Mouse (Mus musculus) liver, embryonic 15.5 days (tissue): ENCODE results near the gene Arvcf. TPM values are rescaled to one million over a fixed set of nuclear protein-coding genes. Genes with fewer than 3 reads are reported as not detected.

Source experiments
- ATAC-seq: fragments of 200-750 bp; cut with Nextera tagmentation; 2 replicates; pipeline ENCODE4 v1.8.0; 2017; ENCODE audit warnings: moderate number of reproducible peaks, mild to moderate bottlenecking, moderate library complexity; ENCODE audit not compliant: insufficient read depth
- H3K27ac ChIP-seq: fragments of 300-500 bp; sonication (generic); replicated peaks from 2 replicates; pipeline ENCODE4 v1.5.1; 2015; ENCODE audit warnings: mild to moderate bottlenecking, inconsistent platforms
- H3K27me3 ChIP-seq: fragments of 300-500 bp; sonication (generic); 2 replicates; pipeline ENCODE4 v1.6.1; 2015; ENCODE audit warnings: mild to moderate bottlenecking, inconsistent platforms
- H3K36me3 ChIP-seq: fragments of 300-500 bp; sonication (generic); replicated peaks from 2 replicates; pipeline ENCODE4 v1.6.1; 2015; ENCODE audit warnings: moderate library complexity, mild to moderate bottlenecking, inconsistent platforms
- H3K4me1 ChIP-seq: fragments of 300-500 bp; sonication (generic); replicated peaks from 2 replicates; pipeline ENCODE4 v1.6.1; 2015; ENCODE audit warnings: inconsistent platforms
- H3K4me2 ChIP-seq: fragments of 300-500 bp; sonication (generic); 2 replicates; pipeline ENCODE4 v1.6.1; 2015; ENCODE audit warnings: moderate library complexity, mild to moderate bottlenecking, inconsistent platforms
- H3K4me3 ChIP-seq: fragments of 300-500 bp; sonication (generic); replicated peaks from 2 replicates; pipeline ENCODE4 v1.5.1; 2015; ENCODE audit warnings: mild to moderate bottlenecking, inconsistent platforms
- H3K9ac ChIP-seq: fragments of 300-500 bp; sonication (generic); 2 replicates; pipeline ENCODE4 v1.6.1; 2015; ENCODE audit warnings: moderate library complexity, mild to moderate bottlenecking, inconsistent platforms
- H3K9me3 ChIP-seq: fragments of 300-500 bp; sonication (generic); replicated peaks from 2 replicates; pipeline ENCODE4 v1.6.1; 2016; ENCODE audit warnings: inconsistent platforms
- WGBS: fragments of 180-500 bp; shearing (Covaris S2); methylation state at CpG from one replicate; pipeline ENCODE4 v1.1.7; 2015; ENCODE audit warnings: mixed read lengths; ENCODE audit not compliant: insufficient replicate concordance; 5-methylcytosine and 5-hydroxymethylcytosine counted together
- polyA plus RNA-seq: library from polyadenylated mRNA; unstranded; fragments of >200 nt; fragmentation: Nextera tagmentation; extraction: Ambion mirVana; gene quantifications from 2 replicates; pipeline ENCODE4 v1.2.1, GENCODE M21; 2015

Gene Arvcf
- 7.6 and 9.4 TPM in 2 replicates for polyA plus RNA-seq

DNA sequence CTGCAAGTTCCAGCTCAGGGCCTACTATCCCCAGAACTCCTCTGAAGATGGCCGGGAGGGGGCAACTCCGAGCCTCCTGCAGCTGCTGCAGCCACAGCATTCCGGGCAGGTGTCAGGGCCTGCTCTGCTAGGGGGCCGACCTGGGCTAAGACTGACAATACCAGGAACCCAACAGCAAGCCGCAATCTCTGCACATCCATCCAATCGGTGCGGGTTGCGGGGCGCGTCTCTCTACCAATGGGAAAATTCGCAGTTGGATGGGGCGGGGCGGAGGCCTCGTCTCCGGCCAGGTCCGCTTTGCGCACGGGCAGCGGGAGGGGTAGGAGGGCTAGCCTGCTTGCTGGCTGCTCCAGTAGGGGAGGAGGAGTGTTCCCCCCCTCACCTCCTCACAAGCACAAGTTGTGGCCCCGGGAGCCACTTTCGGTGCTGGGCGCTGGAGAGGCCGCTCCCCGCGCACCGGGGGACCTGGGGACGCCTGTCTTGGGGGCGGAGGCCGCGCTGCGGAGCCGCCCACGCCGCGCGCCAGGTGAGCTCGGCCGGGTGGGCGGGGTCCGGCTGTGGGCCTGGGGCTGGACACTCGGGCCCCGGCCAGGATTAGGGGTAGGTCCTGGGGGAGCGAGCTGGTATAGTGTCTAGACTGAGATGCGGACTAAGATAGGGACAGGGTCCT lies at the start of gene Arvcf, which contains the start of gene Tango2:
Arvcf (plus strand) TSS at position 252 of the 670 bp plus-strand sequence.
Tango2 (minus strand) TSS at position 173 of the 670 bp plus-strand sequence.
- ATAC-seq: peak; percentile 14; the same call in 1 of the 2 replicates
- H3K27ac ChIP-seq: no peak within 1 kb of the TSS
- WGBS: under 1% methylated on average over 44 of the region's 44 CpGs
- no peaks in the 10 kb centered on the region for H3K36me3 ChIP-seq
- H3K4me3 ChIP-seq: peak within 1 kb of the TSS; percentile 60
- H3K27me3 ChIP-seq: peaks cover 64% of the 10 kb centered on the region
- peaks cover 53% of the 10 kb centered on the region for H3K4me1 ChIP-seq
- peak within 1 kb of the TSS; percentile 70 for H3K4me2 ChIP-seq
- no peaks in the 10 kb centered on the region for H3K9me3 ChIP-seq
- peak within 1 kb of the TSS; percentile 28; the same call in 1 of the 2 replicates for H3K9ac ChIP-seq

DNA sequence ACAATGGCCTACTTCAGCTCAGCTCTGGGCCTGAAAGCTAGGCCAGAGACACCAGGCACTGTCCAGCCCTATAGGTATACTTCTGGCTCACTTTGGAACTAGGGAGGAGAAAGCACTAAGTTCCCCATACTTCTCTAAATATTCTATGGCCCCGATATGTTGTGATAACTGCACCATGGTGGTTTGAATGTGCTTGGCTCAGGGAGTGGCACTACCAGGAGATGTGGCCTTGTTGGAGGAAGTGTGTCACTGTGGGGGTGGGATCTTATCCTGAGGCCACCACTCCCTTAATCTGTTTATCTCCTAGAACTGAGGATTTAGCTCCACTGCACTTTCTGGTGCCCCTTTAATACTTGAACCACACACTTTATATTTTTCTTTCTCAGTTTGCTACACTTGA lies 39.8 kb upstream of the Arvcf start:
- Histone ChIP-seq H3K4me3 (no peak overlapping the region), H3K9me3 (no peaks in the 10 kb centered on the region), H3K27me3 (no peaks in the 10 kb centered on the region), H3K4me2 (no peak overlapping the region), H3K4me1 (peaks cover 5% of the 10 kb centered on the region; the same call in 1 of the 2 replicates), H3K36me3 (peaks cover 90% of the 10 kb centered on the region), H3K27ac (no peak overlapping the region), H3K9ac (no peak overlapping the region)
- 29% methylated on average over 1 of the region's 1 CpGs for whole genome bisulfite sequencing
- ATAC-seq: no peak

DNA sequence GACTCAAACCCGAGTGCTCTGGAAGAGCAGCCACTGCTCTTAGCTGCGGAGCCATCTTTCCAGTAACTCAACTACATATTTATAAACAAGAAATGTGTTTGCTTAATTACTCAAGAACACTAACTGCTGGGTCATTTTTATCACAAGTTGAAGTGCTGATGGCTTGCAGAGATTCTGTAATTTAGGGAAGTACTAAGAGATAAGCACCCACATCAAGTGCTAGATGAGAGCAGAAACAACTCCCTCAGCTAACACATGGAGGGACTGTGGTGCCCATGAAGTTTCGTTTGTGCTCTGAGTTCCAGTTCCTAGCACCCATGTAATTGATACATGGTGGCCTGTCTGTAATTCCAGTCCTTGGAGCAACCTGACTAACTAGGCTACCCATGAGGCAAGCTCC lies 29.0 kb upstream of the Arvcf start:
- H3K27ac ChIP-seq: no peak overlapping the region
- peaks cover 83% of the 10 kb centered on the region for H3K36me3 ChIP-seq
- H3K9ac ChIP-seq: no peak overlapping the region
- no peaks in the 10 kb centered on the region for H3K4me1 ChIP-seq
- ATAC-seq: no peak
- H3K27me3 ChIP-seq: no peaks in the 10 kb centered on the region
- H3K4me3 ChIP-seq: no peak overlapping the region
- no peaks in the 10 kb centered on the region for H3K9me3 ChIP-seq
- H3K4me2 ChIP-seq: no peak overlapping the region
- 66% methylated on average over 3 of the region's 3 CpGs for WGBS

DNA sequence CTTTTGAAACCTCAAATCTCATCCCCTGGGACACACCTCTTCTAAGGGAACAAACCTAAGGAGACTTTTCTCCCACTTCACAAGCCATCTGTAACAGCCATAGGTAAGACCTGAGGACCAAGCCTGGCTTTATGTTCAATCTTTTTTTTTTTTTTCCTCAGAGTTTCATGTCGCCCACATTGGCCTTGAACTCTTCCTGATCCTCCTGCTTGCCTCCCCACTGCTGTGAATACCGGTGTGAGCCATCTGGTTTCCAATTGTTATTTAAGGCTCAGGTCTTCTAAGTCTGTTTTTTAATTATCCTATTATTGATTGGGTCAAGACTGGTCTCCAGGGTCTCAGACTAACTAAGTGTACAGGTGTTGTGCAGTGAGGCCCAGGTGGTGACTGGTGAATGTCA lies 26.5 kb upstream of the Arvcf start:
- H3K27ac ChIP-seq: no peak overlapping the region
- no peak overlapping the region for H3K4me3 ChIP-seq
- WGBS: 78% methylated on average over 2 of the region's 2 CpGs
- H3K9ac ChIP-seq: no peak overlapping the region
- H3K27me3 ChIP-seq: no peaks in the 10 kb centered on the region
- H3K4me1 ChIP-seq: no peaks in the 10 kb centered on the region
- peaks cover 88% of the 10 kb centered on the region for H3K36me3 ChIP-seq
- no peak overlapping the region for H3K4me2 ChIP-seq
- no peak for ATAC-seq
- no peaks in the 10 kb centered on the region for H3K9me3 ChIP-seq

DNA sequence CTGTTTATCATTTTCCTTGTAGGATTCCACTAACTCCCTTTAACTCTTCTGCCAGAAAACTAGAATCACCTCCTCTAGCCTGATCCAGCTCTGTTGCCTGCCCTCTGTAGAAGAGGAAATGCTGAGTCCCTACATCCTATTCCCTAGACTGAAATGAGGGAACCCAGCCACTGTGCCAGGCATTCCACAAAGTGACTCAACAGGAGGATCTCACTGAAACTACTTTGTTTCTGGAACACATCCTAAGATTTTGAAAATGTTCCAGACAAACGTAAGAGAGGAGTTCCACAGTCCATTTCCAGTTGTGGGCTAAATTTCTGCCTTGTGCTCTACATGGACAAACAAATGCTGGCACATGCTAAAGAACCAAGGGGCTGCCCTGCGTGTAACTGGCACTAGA lies 24.5 kb upstream of the Arvcf start:
- Histone ChIP-seq H3K4me2 (no peak overlapping the region), H3K4me1 (no peaks in the 10 kb centered on the region), H3K27ac (no peak overlapping the region), H3K4me3 (no peak overlapping the region), H3K9me3 (no peaks in the 10 kb centered on the region), H3K9ac (no peak overlapping the region), H3K36me3 (peaks cover 79% of the 10 kb centered on the region), H3K27me3 (no peaks in the 10 kb centered on the region)
- ATAC-seq: no peak
- WGBS: 83% methylated on average over 2 of the region's 2 CpGs

DNA sequence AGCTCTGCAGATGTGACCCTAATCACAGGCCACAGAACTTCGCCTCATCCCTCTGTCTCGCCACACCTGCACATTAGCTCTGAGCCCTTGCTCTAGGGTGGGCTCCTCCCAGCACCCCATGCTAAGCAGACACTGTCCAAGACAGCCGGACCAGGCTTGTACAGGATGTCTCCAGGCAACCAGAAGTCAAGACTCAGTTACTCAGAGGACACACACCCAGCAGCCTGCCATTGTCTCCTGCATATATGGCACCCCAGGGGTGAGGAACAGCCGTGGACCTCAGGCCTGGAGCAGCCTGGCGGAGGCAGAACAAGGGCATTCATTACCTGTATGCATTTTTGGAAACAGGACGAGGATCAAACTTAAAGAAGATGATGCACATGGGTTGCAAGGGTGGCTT lies 24.0 kb upstream of the Arvcf start:
- Histone ChIP-seq H3K9ac (no peak overlapping the region), H3K4me3 (no peak overlapping the region), H3K36me3 (peaks cover 75% of the 10 kb centered on the region), H3K9me3 (no peaks in the 10 kb centered on the region), H3K4me1 (no peaks in the 10 kb centered on the region), H3K4me2 (no peak overlapping the region), H3K27ac (no peak overlapping the region), H3K27me3 (no peaks in the 10 kb centered on the region)
- no peak for ATAC-seq
- 75% methylated on average over 6 of the region's 6 CpGs for WGBS

DNA sequence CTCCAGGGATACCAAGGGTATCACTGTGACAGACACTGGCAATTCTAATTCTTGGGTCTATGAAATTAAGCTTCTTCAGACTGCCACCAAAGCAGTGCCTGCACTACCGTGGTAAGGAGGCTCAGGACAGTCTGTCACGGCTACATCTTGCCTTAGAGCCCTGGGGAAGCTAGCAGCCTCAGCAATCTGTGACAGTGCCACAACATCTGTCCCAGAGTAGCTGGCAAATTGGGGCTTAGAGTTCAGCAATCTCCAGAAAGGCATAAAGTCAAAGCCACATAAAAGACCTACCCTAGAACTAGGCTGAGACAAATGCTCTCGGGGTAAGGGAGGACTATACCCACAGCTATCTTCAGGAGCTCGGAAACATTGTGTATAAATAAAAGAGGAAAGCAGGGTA lies 22.2 kb upstream of the Arvcf start:
- no peak overlapping the region for H3K9ac ChIP-seq
- 68% methylated on average over 4 of the region's 4 CpGs for WGBS
- H3K4me3 ChIP-seq: no peak overlapping the region
- ATAC-seq: no peak
- peaks cover 64% of the 10 kb centered on the region for H3K36me3 ChIP-seq
- no peak overlapping the region for H3K4me2 ChIP-seq
- H3K27me3 ChIP-seq: no peaks in the 10 kb centered on the region
- no peaks in the 10 kb centered on the region for H3K9me3 ChIP-seq
- H3K4me1 ChIP-seq: no peaks in the 10 kb centered on the region
- no peak overlapping the region for H3K27ac ChIP-seq

DNA sequence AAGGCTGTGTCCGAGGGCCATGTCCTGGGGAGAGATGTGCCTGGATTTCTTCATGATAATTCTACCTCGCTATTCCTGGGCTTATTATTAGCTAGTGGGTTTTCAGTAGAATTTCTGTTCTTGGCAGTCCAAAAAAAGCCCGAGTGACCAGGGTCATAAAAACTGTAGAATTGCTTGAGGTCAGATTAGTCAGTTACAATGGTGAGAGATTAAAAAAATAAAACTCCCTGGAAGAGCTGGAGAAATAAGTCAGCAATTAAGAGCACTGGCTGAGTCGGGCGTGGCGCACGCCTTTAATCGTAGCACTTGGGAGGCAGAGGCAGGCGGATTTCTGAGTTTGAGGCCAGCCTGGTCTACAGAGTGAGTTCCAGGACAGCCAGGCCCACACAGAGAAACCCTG lies 20.0 kb upstream of the Arvcf start:
- H3K36me3 ChIP-seq: peaks cover 61% of the 10 kb centered on the region

DNA sequence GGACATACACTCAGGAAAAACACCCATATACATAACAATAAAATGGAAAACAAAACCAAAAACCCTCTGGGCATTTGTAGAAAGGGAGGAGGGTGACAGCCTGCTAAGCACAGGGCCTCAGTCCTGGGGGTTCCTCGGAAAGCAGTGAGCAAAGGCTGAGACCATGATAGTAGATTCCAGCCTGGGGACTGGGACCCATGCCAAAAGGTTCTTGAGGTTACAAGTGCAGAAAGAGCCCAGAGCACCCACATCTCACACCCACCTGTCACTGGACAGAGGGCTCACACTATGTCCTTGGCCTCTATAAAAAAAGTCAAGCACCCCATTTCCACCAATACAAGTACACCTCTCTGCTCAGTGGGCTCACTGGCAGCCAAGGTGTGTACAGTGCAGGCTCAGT lies 19.5 kb upstream of the Arvcf start:
- H3K9ac ChIP-seq: no peak overlapping the region
- ATAC-seq: no peak
- no peaks in the 10 kb centered on the region for H3K4me1 ChIP-seq
- H3K9me3 ChIP-seq: no peaks in the 10 kb centered on the region
- no peak overlapping the region for H3K4me3 ChIP-seq
- no peak overlapping the region for H3K27ac ChIP-seq
- peaks cover 61% of the 10 kb centered on the region for H3K36me3 ChIP-seq
- H3K27me3 ChIP-seq: no peaks in the 10 kb centered on the region
- no peak overlapping the region for H3K4me2 ChIP-seq
- WGBS: 96% methylated on average over 1 of the region's 1 CpGs

More for the DNA sequence above, 20.0 kb upstream of the Arvcf start:
- no peaks in the 10 kb centered on the region for H3K27me3 ChIP-seq
- no peak for ATAC-seq
- H3K4me2 ChIP-seq: no peak overlapping the region
- H3K4me1 ChIP-seq: no peaks in the 10 kb centered on the region
- no peak overlapping the region for H3K4me3 ChIP-seq
- H3K9ac ChIP-seq: no peak overlapping the region
- 87% methylated on average over 9 of the region's 9 CpGs for WGBS
- H3K9me3 ChIP-seq: no peaks in the 10 kb centered on the region
- no peak overlapping the region for H3K27ac ChIP-seq

DNA sequence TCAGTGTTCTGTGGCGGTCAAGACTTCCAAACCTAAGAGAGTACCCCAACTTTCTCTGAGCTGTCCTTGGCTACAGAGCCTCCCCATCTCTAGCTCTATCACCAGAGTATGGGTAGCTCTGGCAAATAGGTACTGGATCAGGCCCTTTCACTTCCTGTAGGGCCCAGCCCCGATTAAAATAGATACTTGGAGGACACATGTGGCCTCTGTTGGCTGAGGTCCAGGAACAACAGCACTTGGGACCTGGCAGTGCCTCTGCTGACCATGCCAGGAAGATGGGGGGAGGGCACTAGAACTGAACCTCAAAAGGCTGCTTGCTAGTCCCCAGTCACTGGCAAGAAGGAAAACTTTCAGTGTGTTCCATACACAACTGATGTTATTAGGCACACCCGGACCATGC lies 14.0 kb upstream of the Arvcf start:
- peaks cover 81% of the 10 kb centered on the region for H3K36me3 ChIP-seq
- 72% methylated on average over 3 of the region's 3 CpGs for WGBS

DNA sequence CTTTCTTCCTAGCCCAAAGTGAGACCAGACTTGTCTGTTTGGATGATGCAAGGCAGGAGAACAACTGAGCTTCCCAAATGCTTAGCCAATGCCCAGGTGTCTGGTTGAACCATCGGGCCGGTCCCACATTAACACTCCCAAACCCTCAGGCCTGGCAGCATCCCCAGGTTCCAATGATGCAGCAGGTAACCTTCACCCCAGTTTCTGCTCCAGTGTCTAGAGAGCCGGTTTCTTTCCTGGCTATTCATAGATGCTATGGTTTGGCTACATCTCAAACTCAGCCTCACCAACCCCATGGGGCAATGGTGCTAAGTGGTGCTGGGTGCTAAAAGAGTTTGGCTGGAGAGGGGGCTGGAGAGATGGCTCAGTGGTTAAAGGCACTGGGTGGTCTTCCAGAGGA lies 12.0 kb upstream of the Arvcf start:
- H3K9me3 ChIP-seq: no peaks in the 10 kb centered on the region
- no peak overlapping the region for H3K4me3 ChIP-seq
- peaks cover 19% of the 10 kb centered on the region for H3K4me1 ChIP-seq
- H3K4me2 ChIP-seq: no peak overlapping the region
- H3K36me3 ChIP-seq: peaks cover 79% of the 10 kb centered on the region
- H3K27ac ChIP-seq: no peak overlapping the region
- no peaks in the 10 kb centered on the region for H3K27me3 ChIP-seq
- WGBS: 93% methylated on average over 3 of the region's 3 CpGs
- H3K9ac ChIP-seq: no peak overlapping the region
- ATAC-seq: no peak

More for the DNA sequence above, 14.0 kb upstream of the Arvcf start:
- Histone ChIP-seq H3K27me3 (no peaks in the 10 kb centered on the region), H3K4me2 (no peak overlapping the region), H3K27ac (no peak overlapping the region), H3K4me1 (0 out of 2 replicates have a peak, but pooled peaks cover 4% of the 10 kb centered on the region), H3K4me3 (no peak overlapping the region), H3K9me3 (no peaks in the 10 kb centered on the region), H3K9ac (no peak overlapping the region)
- ATAC-seq: no peak

DNA sequence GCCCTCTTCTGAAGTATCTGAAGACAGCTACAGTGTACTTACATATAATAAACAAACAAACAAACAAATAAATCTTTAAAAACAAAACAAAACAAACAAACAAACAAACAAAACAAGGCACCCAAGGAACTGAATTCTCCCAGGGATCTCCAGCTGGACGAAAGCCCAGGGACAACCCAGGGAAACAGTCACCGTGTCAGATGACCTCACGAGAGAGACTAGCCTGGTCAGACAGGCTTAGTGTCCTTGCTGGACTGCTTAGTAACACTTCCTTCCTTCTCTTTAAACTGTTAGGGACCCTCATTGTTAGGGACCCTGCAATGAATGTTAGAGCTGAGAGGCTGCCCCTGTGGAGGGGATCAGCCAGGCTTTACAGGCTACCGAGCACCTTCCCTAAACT lies 10.7 kb upstream of the Arvcf start:
- 80% methylated on average over 4 of the region's 4 CpGs for WGBS
- H3K4me2 ChIP-seq: no peak overlapping the region
- peaks cover 68% of the 10 kb centered on the region for H3K36me3 ChIP-seq
- H3K4me3 ChIP-seq: no peak overlapping the region
- no peak overlapping the region for H3K27ac ChIP-seq
- no peak for ATAC-seq
- peaks cover 31% of the 10 kb centered on the region for H3K4me1 ChIP-seq
- no peaks in the 10 kb centered on the region for H3K27me3 ChIP-seq
- no peaks in the 10 kb centered on the region for H3K9me3 ChIP-seq
- H3K9ac ChIP-seq: no peak overlapping the region
